Mouse (Mus musculus) lung, postnatal 0 days (tissue): ENCODE results near the gene Asf1a.

ENCODE experiments used
- CTCF ChIP-seq: IDR thresholded peaks from 2 replicates; pipeline ENCODE4 v1.5.1; 2016; ENCODE audit warnings: antibody characterized with exemption, mild to moderate bottlenecking
- EP300 ChIP-seq: IDR thresholded peaks from 2 replicates; pipeline ENCODE4 v1.6.1; 2016; ENCODE audit warnings: antibody characterized with exemption, mild to moderate bottlenecking, control low read depth

- TF ChIP-seq EP300 (no peak), CTCF (no peak)
Observed at GRCm38 (mm10) chr10:53562001-53562400, 34.6 kb upstream of the Asf1a start.
